Mouse (Mus musculus) cortical plate, adult 2 months (tissue): Measurements from ENCODE around the gene Tln2. TPM values are rescaled to one million over a fixed set of nuclear protein-coding genes. Genes with fewer than 3 reads are reported as not detected.

Experiments
- H3K27ac ChIP-seq: fragments of 200-500 bp; 2 replicates; pipeline ENCODE4 v1.5.1; 2012; ENCODE audit warnings: low read length, control low read depth, inconsistent platforms; ENCODE audit not compliant: insufficient read depth
- H3K4me1 ChIP-seq: fragments of 200-500 bp; 2 replicates; pipeline ENCODE4 v1.6.1; 2011; ENCODE audit warnings: low read length; ENCODE audit not compliant: control insufficient read depth, insufficient read depth
- H3K4me3 ChIP-seq: fragments of 200-500 bp; 2 replicates; pipeline ENCODE4 v1.5.1; 2011; ENCODE audit warnings: mild to moderate bottlenecking, low read length, control low read depth; ENCODE audit not compliant: insufficient read depth
- CTCF ChIP-seq: fragments of 200-500 bp; IDR thresholded peaks from 2 replicates; pipeline ENCODE4 v1.5.1; 2011; ENCODE audit warnings: mild to moderate bottlenecking, control low read depth, low read length; ENCODE audit not compliant: insufficient read depth; ENCODE audit errors: extremely low read depth
- POLR2A ChIP-seq: fragments of 200-500 bp; IDR thresholded peaks from 2 replicates; pipeline ENCODE4 v1.6.1; 2011; ENCODE audit warnings: mild to moderate bottlenecking, low read length, control low read depth; ENCODE audit not compliant: insufficient read depth; ENCODE audit errors: extremely low read depth
- polyA plus RNA-seq: library from polyadenylated mRNA; depleted of rRNA; stranded (reverse); fragments of >200 nt; gene quantifications from 2 replicates; pipeline ENCODE4 v1.2.3, GENCODE M21; 2012

The Tln2 gene
- polyA plus RNA-seq, 1 experiment: 36.6 TPM

DNA sequence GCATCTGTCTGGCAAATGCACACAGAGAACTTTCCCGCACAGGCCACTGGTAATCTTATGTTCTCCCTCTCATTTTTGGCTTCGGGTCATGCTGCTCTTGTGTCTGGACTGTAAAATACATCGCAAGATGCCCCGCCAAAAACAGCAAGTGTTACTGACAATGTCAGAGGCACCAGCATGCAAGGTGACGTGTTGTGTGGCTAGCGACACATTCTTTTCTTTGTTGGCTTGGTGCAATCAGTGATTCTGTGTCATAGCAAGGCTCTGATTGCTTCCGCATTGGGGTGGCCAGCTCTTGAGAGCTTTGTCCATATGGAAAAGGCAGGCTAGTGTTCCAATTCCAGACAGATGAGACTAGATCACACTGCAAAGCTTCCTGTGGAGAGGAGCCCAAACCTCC, 288.8 kb downstream of the Tln2 start:
- H3K4me3 ChIP-seq: no peak overlapping the region
- H3K27ac ChIP-seq: no peak overlapping the region
- no peaks in the 10 kb centered on the region; the same call in 1 of the 2 replicates for H3K4me1 ChIP-seq
- no peak for TF ChIP-seq CTCF
- TF ChIP-seq POLR2A: no peak

DNA sequence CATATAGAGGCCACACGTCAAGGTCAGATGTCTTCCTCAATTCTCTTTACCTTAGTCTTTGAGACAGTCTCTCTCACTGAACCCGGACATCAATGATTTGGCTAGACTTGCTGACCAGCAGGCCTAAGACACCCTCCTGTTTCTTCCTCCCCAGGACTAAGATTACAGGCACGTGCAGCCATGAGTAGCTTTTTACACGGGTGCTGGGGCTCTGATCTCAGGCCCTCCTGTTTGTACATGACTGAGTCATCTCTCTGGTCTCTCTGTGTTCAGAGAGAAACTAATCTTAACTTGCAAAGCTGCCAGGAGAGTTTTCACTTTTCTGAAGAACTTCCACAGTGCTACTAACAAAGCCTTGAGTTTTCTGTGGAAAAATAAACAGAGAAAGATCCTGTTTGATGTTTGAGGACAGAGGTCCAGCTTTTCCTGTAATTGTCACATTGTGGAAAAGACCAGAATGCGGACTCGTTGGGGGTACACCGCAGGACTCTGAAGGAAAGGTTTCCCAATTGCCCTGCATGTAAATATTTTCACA, 289.4 kb downstream of the Tln2 start:
- no peak for TF ChIP-seq CTCF
- TF ChIP-seq POLR2A: no peak
- peak overlapping the region; percentile 51; the same call in 1 of the 2 replicates for H3K27ac ChIP-seq

DNA sequence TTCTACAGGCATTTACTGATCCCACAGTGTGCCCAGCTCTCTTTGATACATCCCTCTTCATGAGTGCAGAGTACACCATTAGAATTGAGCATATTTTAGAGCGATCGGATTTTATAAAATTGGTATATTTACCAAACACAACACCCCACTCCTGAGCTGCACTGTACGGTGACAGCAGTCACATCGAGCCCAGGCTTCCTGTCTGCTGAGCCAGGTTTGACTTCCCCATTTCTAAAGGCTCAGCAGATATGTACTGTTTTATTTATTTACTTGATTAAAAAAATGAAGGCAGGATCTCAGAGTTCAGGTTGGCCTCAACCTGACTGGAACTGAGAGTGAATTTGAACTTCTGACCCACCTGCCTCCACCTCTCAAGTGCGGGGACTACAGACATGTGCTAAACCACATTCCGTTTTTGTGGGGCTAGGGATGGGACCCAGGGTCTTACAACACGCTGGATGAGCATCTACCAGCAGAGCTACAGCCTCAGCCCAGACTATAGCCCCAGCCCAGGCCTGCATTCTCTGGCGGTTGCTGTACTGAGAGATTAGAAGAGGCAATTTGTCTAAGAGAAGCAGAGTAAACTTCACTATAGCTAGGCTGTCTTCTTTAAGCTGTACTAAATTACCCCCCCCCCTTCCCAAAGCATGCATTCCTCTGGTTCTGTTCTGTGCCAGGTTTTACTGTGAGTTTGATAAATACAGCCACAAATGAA, 292.1 kb downstream of the Tln2 start:
- no peak overlapping the region for H3K27ac ChIP-seq
- TF ChIP-seq CTCF (no peak), POLR2A (no peak)
- H3K4me3 ChIP-seq: no peak overlapping the region
- H3K4me1 ChIP-seq: no peaks in the 10 kb centered on the region; the same call in 1 of the 2 replicates

More for the DNA sequence above, 289.4 kb downstream of the Tln2 start:
- Histone ChIP-seq H3K4me3 (no peak overlapping the region), H3K4me1 (no peaks in the 10 kb centered on the region; the same call in 1 of the 2 replicates)

DNA sequence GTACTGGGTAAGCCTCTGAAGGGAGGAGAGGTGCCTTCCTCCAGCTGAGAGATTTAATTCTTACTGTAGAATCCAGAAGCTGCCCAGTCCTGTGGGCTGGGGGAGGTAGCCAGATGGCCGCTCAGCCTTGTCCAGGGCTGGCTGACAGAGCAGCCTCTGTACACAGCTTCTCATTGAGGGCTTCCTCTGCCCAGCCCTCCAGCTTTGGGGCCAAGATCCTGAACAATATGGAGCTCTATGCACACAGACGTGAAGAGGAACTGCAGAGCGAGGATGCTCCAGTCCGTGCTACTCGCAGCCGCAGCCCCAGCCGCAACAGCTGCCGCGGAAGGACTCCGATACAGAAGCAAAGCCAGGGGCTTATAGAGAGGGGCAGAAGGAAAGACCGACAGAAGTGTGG, 294.0 kb downstream of the Tln2 start:
- Histone ChIP-seq H3K4me1 (no peaks in the 10 kb centered on the region), H3K4me3 (no peak overlapping the region), H3K27ac (no peak overlapping the region)
- TF ChIP-seq POLR2A (no peak), CTCF (no peak)

DNA sequence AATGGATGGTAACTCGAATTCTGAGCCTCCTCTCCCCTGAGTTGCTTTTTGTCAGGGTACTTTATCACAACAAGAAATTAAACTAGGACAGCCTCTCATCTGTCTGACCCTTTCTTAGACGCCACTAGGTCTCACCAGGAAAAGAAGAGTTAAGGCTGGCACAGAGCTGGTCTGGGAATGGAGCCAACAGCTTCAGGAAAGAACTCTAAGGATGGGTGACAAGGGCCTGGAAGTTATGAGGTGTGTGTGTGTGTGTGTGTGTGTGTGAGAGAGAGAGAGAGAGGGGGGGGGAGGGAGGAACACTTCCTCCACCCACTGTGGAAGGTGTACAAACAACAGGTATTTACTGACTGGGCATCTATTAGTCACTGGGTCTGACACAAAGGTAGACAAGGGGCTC, 294.6 kb downstream of the Tln2 start:
- no peak overlapping the region for H3K4me3 ChIP-seq
- no peaks in the 10 kb centered on the region for H3K4me1 ChIP-seq
- no peak for TF ChIP-seq POLR2A
- no peak for TF ChIP-seq CTCF
- no peak overlapping the region for H3K27ac ChIP-seq

DNA sequence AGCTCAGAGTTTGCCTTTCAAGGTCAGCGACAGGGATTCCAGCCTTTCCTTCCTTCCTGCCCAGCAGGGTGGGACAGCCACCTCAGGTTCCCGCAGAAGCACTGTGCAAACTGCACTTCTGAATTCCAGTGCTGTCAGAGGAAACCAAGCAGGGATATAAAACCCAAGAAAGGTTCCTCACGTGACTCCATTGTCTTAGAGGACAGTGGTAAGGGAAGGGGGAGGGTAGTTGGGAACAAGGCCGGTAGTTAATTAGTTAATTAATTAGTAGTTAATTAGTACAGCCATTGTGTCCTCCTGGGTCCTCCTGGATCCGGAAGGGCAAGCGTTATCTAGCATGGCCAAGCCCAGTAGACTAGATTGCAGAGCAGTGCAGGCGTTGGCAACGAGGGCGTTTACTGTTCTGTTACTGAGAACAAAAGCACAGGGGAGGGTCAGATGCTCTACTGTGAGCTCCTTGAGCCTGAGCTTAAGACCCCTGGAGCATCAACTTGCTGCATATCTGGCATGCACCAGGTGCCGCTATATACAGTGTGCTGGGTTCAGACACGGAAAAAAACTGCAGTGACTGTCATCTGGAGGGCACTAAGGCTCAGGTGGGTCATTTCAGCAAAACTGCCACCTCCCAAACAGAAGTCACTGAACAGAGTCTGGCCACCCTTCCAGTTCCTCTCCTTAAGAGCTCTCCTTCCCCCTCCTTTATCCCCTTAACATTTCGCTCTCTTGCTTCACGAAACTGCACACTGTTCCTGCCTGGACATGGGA, 298.5 kb downstream of the Tln2 start:
- H3K4me3 ChIP-seq: no peak overlapping the region
- TF ChIP-seq POLR2A (no peak), CTCF (no peak)
- no peak overlapping the region for H3K27ac ChIP-seq
- H3K4me1 ChIP-seq: no peaks in the 10 kb centered on the region

DNA sequence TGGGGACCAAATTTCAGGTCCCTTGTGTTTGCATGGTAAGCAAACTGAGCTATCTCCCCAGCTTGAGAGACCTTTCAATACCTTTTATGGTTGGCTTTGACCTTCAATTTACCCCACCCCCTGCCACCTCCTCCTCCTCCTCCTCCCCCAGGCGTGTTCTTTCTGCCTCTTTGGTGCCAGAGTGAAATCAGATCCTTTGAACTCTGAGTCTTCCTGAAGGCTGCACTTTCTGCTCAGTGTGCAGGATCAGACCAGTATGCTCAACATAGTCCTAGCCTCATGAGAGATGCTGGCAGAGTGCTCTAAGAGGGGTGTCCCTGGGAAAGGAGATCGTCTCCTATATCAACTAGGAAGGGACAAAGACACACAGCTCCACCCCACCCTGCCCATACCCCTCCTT, 309.4 kb downstream of the Tln2 start:
- no peak for TF ChIP-seq CTCF
- TF ChIP-seq POLR2A: no peak
- Histone ChIP-seq H3K4me1 (0 out of 2 replicates have a peak, but pooled peaks cover 1% of the 10 kb centered on the region), H3K4me3 (no peak overlapping the region), H3K27ac (no peak overlapping the region)

DNA sequence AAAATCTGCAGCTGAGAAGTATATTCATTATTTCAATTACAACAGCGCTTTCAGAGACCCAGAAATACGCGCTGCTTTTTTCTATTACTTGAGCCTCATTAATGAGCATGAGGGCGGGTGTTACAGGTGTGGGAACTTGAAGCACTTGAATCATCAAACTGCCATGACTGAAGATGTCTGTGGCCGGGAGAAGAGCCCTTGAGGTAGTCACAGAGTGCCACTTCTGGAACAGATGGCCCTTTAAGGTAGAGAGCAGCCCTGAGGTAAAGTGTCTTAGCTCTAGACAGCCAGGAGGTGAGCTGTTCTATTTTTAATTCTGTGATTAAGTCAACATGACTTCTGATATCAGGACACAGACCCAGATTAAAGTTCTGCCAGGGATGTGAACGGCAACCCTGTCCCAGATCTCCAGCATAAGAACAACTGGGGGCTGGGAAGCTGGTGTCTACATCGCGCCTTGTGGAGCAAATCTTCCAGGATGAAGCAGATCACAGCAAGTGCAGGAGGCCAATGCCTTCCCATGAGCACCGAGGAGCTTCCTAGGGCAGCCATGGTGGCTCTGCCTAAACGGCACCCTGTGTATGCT, 312.0 kb downstream of the Tln2 start:
- no peak overlapping the region for H3K27ac ChIP-seq
- no peak overlapping the region for H3K4me3 ChIP-seq
- 0 out of 2 replicates have a peak, but pooled peaks cover 1% of the 10 kb centered on the region for H3K4me1 ChIP-seq
- TF ChIP-seq POLR2A (no peak), CTCF (no peak)

DNA sequence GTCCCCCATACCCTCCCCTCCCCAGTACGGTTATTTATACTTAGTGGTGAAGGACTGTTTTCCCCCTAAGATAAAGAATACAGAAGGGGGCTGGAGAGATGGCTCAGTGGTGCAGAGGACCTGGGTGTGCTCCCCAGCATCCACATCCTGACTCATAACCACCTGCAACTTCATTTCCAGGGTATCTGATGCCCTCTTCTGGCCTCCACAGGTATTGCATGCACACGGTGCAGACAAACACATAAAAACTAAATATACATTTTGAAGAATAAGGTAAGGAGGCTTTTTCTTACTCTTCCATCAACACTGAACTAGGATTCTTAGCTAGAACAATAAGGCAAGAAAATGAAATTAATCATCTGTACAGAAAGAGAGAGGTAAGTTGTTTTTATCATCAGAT, 314.2 kb downstream of the Tln2 start:
- no peak overlapping the region for H3K27ac ChIP-seq
- no peak overlapping the region for H3K4me3 ChIP-seq
- no peak for TF ChIP-seq CTCF
- no peak for TF ChIP-seq POLR2A
- no peaks in the 10 kb centered on the region for H3K4me1 ChIP-seq

DNA sequence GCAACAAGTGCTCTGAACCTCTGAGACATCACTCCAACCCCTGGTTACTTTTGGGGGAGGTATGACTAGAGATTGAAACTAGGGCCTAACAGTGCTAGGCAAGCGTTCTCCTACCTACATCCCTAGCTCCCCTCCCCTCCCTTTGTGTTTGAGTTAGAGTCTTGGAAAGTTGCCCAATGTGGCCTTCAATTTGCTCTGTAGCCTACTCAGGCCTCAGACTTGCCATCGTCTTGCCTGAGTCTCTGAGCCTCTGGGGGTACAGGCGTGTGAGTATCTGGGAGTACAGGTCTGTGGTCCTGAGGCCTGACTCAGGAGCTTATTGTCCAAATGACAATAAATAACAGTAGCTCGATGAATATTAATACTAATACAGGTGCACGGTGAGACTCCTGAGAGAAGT, 317.8 kb downstream of the Tln2 start:
- no peak overlapping the region for H3K27ac ChIP-seq
- H3K4me3 ChIP-seq: no peak overlapping the region
- TF ChIP-seq CTCF (no peak), POLR2A (no peak)
- H3K4me1 ChIP-seq: no peaks in the 10 kb centered on the region
